Mouse (Mus musculus) CH12.LX (cell line): Measurements from ENCODE around the gene Ccdc183. TPM values are rescaled to one million over a fixed set of nuclear protein-coding genes. Genes with fewer than 3 reads are reported as not detected.

ENCODE experiments used
- DNase-seq: peaks from one replicate; pipeline ENCODE4 v3.0.0-alpha.2; 2013; ENCODE audit errors: extremely low read depth
- H3K27ac ChIP-seq: 2 replicates; pipeline ENCODE4 v1.5.1; 2012; ENCODE audit warnings: low read depth, mild to moderate bottlenecking, control low read depth, moderate library complexity; ENCODE audit not compliant: insufficient read depth
- H3K27me3 ChIP-seq: replicated peaks from 2 replicates; pipeline ENCODE3; 2012; ENCODE audit warnings: inconsistent platforms
- H3K36me3 ChIP-seq, 2 experiments: replicated peaks in 1 of 2; 2 replicates each; pipeline versions ENCODE3 to v1.6.1; 2012; ENCODE audit warnings: inconsistent platforms in 1 of 2, low read length in 1 of 2, mild to moderate bottlenecking in 1 of 2, mixed read lengths in 1 of 2, moderate library complexity in 1 of 2; ENCODE audit not compliant: control insufficient read depth in 1 of 2, insufficient read depth in 1 of 2
- H3K4me1 ChIP-seq, 2 experiments: 2 replicates each; pipeline ENCODE4 v1.6.1; 2012; ENCODE audit warnings: inconsistent platforms in 1 of 2, moderate library complexity in 1 of 2; ENCODE audit not compliant: insufficient read depth in 2 of 2, control insufficient read depth in 1 of 2
- H3K4me2 ChIP-seq: 2 replicates; pipeline ENCODE4 v1.6.1; 2012; ENCODE audit warnings: low read depth, mild to moderate bottlenecking, control low read depth; ENCODE audit not compliant: poor library complexity, insufficient read depth, severe bottlenecking
- H3K4me3 ChIP-seq, 3 experiments: fragments of 150-350 bp in 1 of 3; sonication (generic) in 1 of 3; replicated peaks in 1 of 3; 2 replicates each; pipeline versions ENCODE3 to v1.5.1; 2011 to 2012; ENCODE audit warnings: low read depth in 2 of 3, low read length in 2 of 3, mild to moderate bottlenecking in 2 of 3, moderate library complexity in 2 of 3, control low read depth in 1 of 3, improper control_type of control experiment in 1 of 3, inconsistent platforms in 1 of 3, mixed read lengths in 1 of 3; ENCODE audit not compliant: poor library complexity in 1 of 3
- H3K79me2 ChIP-seq: replicated peaks from 2 replicates; pipeline ENCODE4 v1.6.1; 2012; ENCODE audit warnings: mild to moderate bottlenecking, moderate library complexity; ENCODE audit not compliant: control insufficient read depth, poor library complexity, insufficient read depth, severe bottlenecking; ENCODE audit errors: extremely low read depth
- H3K9ac ChIP-seq: 2 replicates; pipeline ENCODE4 v1.6.1; 2012; ENCODE audit warnings: low read depth, mild to moderate bottlenecking, control low read depth, moderate library complexity; ENCODE audit not compliant: insufficient read depth
- H3K9me3 ChIP-seq: replicated peaks from 2 replicates; pipeline ENCODE3; 2012; ENCODE audit warnings: low read length, inconsistent platforms, mixed read lengths
- CTCF ChIP-seq, 2 experiments: IDR thresholded peaks in 1 of 2; conservative IDR thresholded peaks in 1 of 2; 2 replicates each; pipeline ENCODE4 v1.5.1; 2011 to 2012; ENCODE audit warnings: low read depth in 2 of 2, low read length in 2 of 2, improper control_type of control experiment in 1 of 2, inconsistent platforms in 1 of 2, mild to moderate bottlenecking in 1 of 2, moderate library complexity in 1 of 2
- E2F4 ChIP-seq: IDR thresholded peaks from 2 replicates; pipeline ENCODE4 v1.6.1; 2011; ENCODE audit warnings: low read depth, low read length, improper control_type of control experiment; ENCODE audit not compliant: insufficient replicate concordance
- ELF1 ChIP-seq: IDR thresholded peaks from 2 replicates; pipeline ENCODE4 v1.6.1; 2014; ENCODE audit warnings: low read depth, mild to moderate bottlenecking, inconsistent platforms, low read length, improper control_type of control experiment
- EP300 ChIP-seq: IDR thresholded peaks from 2 replicates; pipeline ENCODE4 v1.6.1; 2011; ENCODE audit warnings: low read length, improper control_type of control experiment
- ETS1 ChIP-seq: conservative IDR thresholded peaks from 2 replicates; pipeline ENCODE4 v1.6.1; 2012; ENCODE audit warnings: low read depth, mild to moderate bottlenecking, inconsistent platforms, low read length, improper control_type of control experiment, moderate library complexity
- KAT2A ChIP-seq: IDR thresholded peaks from 2 replicates; pipeline ENCODE4 v1.6.1; 2012; ENCODE audit warnings: low read length, improper control_type of control experiment, inconsistent platforms; ENCODE audit not compliant: insufficient replicate concordance
- MAFK ChIP-seq: IDR thresholded peaks from 2 replicates; pipeline ENCODE4 v1.6.1; 2011; ENCODE audit warnings: low read length, improper control_type of control experiment; ENCODE audit not compliant: insufficient replicate concordance
- MAX ChIP-seq: IDR thresholded peaks from 2 replicates; pipeline ENCODE4 v1.6.1; 2011; ENCODE audit warnings: low read length, improper control_type of control experiment
- MAZ ChIP-seq: IDR thresholded peaks from 2 replicates; pipeline ENCODE4 v1.6.1; 2012; ENCODE audit warnings: low read depth, mild to moderate bottlenecking, inconsistent platforms, low read length, improper control_type of control experiment, moderate library complexity
- MXI1 ChIP-seq: IDR thresholded peaks from 2 replicates; pipeline ENCODE4 v1.6.1; 2011; ENCODE audit warnings: mild to moderate bottlenecking, low read depth, low read length, improper control_type of control experiment
- PAX5 ChIP-seq: IDR thresholded peaks from 2 replicates; pipeline ENCODE4 v1.6.1; 2012; ENCODE audit warnings: low read length, inconsistent platforms, mixed read lengths
- POLR2A ChIP-seq: IDR thresholded peaks from 2 replicates; pipeline ENCODE4 v1.6.1; 2011; ENCODE audit warnings: low read depth, mild to moderate bottlenecking, improper control_type of control experiment, low read length
- POLR2AphosphoS2 ChIP-seq: IDR thresholded peaks from 2 replicates; pipeline ENCODE4 v1.6.1; 2011; ENCODE audit warnings: low read depth, low read length, improper control_type of control experiment
- RAD21 ChIP-seq: IDR thresholded peaks from 2 replicates; pipeline ENCODE4 v1.6.1; 2011; ENCODE audit warnings: low read depth, mild to moderate bottlenecking, low read length, improper control_type of control experiment, moderate library complexity
- RCOR1 ChIP-seq: conservative IDR thresholded peaks from 2 replicates; pipeline ENCODE4 v1.6.1; 2012; ENCODE audit warnings: low read depth, mild to moderate bottlenecking, inconsistent platforms, low read length, improper control_type of control experiment
- SMC3 ChIP-seq: IDR thresholded peaks from 2 replicates; pipeline ENCODE4 v1.6.1; 2011; ENCODE audit warnings: low read depth, low read length, improper control_type of control experiment
- TBP ChIP-seq: conservative IDR thresholded peaks from 2 replicates; pipeline ENCODE4 v1.6.1; 2011; ENCODE audit warnings: low read depth, low read length, improper control_type of control experiment
- TCF12 ChIP-seq: IDR thresholded peaks from 2 replicates; pipeline ENCODE4 v1.6.1; 2014; ENCODE audit warnings: low read depth, mild to moderate bottlenecking, inconsistent platforms, low read length, improper control_type of control experiment
- UBTF ChIP-seq: IDR thresholded peaks from 2 replicates; pipeline ENCODE4 v1.6.1; 2012; ENCODE audit warnings: low read depth, mild to moderate bottlenecking, inconsistent platforms, low read length, improper control_type of control experiment, moderate library complexity
- USF1 ChIP-seq: IDR thresholded peaks from 2 replicates; pipeline ENCODE4 v1.6.1; 2014; ENCODE audit warnings: low read depth, mild to moderate bottlenecking, inconsistent platforms, low read length, improper control_type of control experiment
- USF2 ChIP-seq: conservative IDR thresholded peaks from 2 replicates; pipeline ENCODE4 v1.6.1; 2011; ENCODE audit warnings: low read depth, low read length, improper control_type of control experiment
- ZC3H11A ChIP-seq: IDR thresholded peaks from 2 replicates; pipeline ENCODE4 v1.6.1; 2012; ENCODE audit warnings: low read depth, mild to moderate bottlenecking, inconsistent platforms, low read length, improper control_type of control experiment
- ZKSCAN1 ChIP-seq: IDR thresholded peaks from 2 replicates; pipeline ENCODE4 v1.6.1; 2012; ENCODE audit warnings: low read depth, inconsistent platforms, low read length, improper control_type of control experiment, borderline replicate concordance
- ZMIZ1 ChIP-seq: IDR thresholded peaks from 2 replicates; pipeline ENCODE4 v1.6.1; 2012; ENCODE audit warnings: low read depth, mild to moderate bottlenecking, inconsistent platforms, low read length, improper control_type of control experiment
- ZNF384 ChIP-seq: IDR thresholded peaks from 2 replicates; pipeline ENCODE4 v1.6.1; 2012; ENCODE audit warnings: low read depth, low read length, improper control_type of control experiment, inconsistent platforms
- dilution Hi-C: fragments of 300-500 bp; cut with MboI; formaldehyde crosslinking; loops from 2 replicates; pipeline ENCODE4 v1.14.3; 2020; ENCODE audit warnings: low sequenced_read_pairs; ENCODE audit not compliant: extremely low pct_unique_long_range_greater_than_20kb, extremely low pct_ligation_motif_present
- in situ Hi-C: fragments of 300-500 bp; cut with MboI; formaldehyde crosslinking; loops from 3 replicates; pipeline ENCODE4 v1.14.3; 2019; ENCODE audit warnings: low sequenced_read_pairs, low pct_ligation_motif_present, low pct_unique_long_range_greater_than_20kb, mixed read lengths
- polyA plus RNA-seq: library from polyadenylated mRNA; unstranded; fragments of >175 nt; gene quantifications from 2 replicates; pipeline ENCODE4 v1.2.1, GENCODE M21; 2012; ENCODE audit warnings: low read depth; ENCODE audit not compliant: insufficient read length
- total RNA-seq, 2 experiments: library from RNA; depleted of rRNA; stranded (reverse); fragments of 300-350 nt in 1 of 2; fragments of >200 nt in 1 of 2; gene quantifications; 2 replicates each; pipeline ENCODE4 v1.2.3; 2012 to 2014

Ccdc183 gene
- total and polyA plus RNA-seq, 3 experiments = 0.13 TPM; not detected in 2

GRCm38 (mm10) chr2:25576028-25576850, 41.2 kb downstream of the Ccdc183 start:
- peaks cover 9 to 36% of the 10 kb centered on the region in 2 experiments; a peak in 3 of 4 replicates for H3K4me1 ChIP-seq
- H3K4me2 ChIP-seq = no peak overlapping the region
- H3K9ac ChIP-seq = 0 out of 2 replicates have a peak overlapping the region, but pooled peaks have one; percentile 80
- DNase-seq = no peak
- dilution Hi-C loops = no loop called here
- no peak overlapping the region; the same call in 1 of the 2 replicates for H3K27ac ChIP-seq
- TF ChIP-seq MAZ (no peak), RAD21 (no peak), POLR2A (no peak), USF1 (no peak), ELF1 (no peak), ZMIZ1 (no peak), TBP (no peak), ZKSCAN1 (no peak), ZC3H11A (no peak)
- H3K27me3 ChIP-seq = no peaks in the 10 kb centered on the region
- H3K36me3 ChIP-seq = peaks cover 14 to 60% of the 10 kb centered on the region in 2 experiments
- no peaks in the 10 kb centered on the region for H3K79me2 ChIP-seq
- in situ Hi-C loops = no loop called here
- H3K9me3 ChIP-seq = peaks cover 39% of the 10 kb centered on the region
- H3K4me3 ChIP-seq = no peak overlapping the region

GRCm38 (mm10) chr2:25575432-25576027, 41.9 kb downstream of the Ccdc183 start:
- in situ Hi-C loops = no loop called here
- Histone ChIP-seq H3K4me1 (peaks cover 5 to 29% of the 10 kb centered on the region in 2 experiments; a peak in 3 of 4 replicates), H3K27me3 (no peaks in the 10 kb centered on the region), H3K27ac (peak overlapping the region; percentile 54), H3K9ac (peak overlapping the region; percentile 80), H3K4me2 (peak overlapping the region; percentile 18), H3K79me2 (no peaks in the 10 kb centered on the region), H3K9me3 (peaks cover 39% of the 10 kb centered on the region), H3K4me3 (peak overlapping the region; percentile 20 to 55 (median 31)), H3K36me3 (peaks cover 14 to 67% of the 10 kb centered on the region in 2 experiments)
- peak; percentile 47 for DNase-seq
- dilution Hi-C loops = no loop called here
- no peak for TF ChIP-seq KAT2A
- TF ChIP-seq USF1 = no peak
- TF ChIP-seq ZKSCAN1 = no peak
- TF ChIP-seq ETS1 = no peak
- TF ChIP-seq POLR2AphosphoS2 = no peak
- no peak; the same call in 1 of the 2 replicates for TF ChIP-seq MAX
- TF ChIP-seq TBP = no peak
- no peak for TF ChIP-seq CTCF (conservative IDR thresholded peaks at IDR 0.05 in 1 of 2, IDR thresholded peaks at IDR 0.05 in 1 of 2; ENCODE audit: low read depth in 2 of 2, low read length in 2 of 2)
- TF ChIP-seq MXI1 = no peak
- no peak for TF ChIP-seq USF2
- TF ChIP-seq PAX5 = no peak
- TF ChIP-seq POLR2A = no peak
- TF ChIP-seq MAFK = no peak
- no peak for TF ChIP-seq ZNF384
- no peak for TF ChIP-seq EP300
- no peak for TF ChIP-seq E2F4
- TF ChIP-seq UBTF = no peak
- TF ChIP-seq SMC3 = no peak
- no peak for TF ChIP-seq RCOR1
- no peak for TF ChIP-seq TCF12
